Mouse (Mus musculus): Measurements from ENCODE around the gene Selenom. TPM values are rescaled to one million over a fixed set of nuclear protein-coding genes. Genes with fewer than 3 reads are reported as not detected.

Selenom gene
- polyA plus RNA-seq, 1 experiment: 111 TPM

DNA sequence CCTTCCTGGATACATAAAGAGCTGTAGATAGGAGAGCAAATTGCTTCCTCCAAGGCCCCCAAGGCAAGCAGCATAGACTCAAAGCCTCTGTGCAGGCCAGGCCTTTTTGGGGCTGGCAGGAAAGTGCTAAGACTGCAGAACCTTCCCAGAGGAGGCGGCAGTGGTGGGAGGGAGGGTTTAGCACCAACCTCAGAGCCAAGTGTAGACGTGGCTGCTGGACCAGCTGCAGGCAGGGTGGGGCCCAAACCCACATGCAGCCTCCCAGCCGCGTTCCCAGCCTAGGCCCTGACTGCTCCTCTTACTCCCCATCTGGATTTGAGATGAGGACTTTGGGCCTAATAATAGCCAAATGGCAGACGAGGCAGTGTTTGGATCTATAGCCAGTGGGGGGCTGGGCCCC lies 28.5 kb downstream of the Selenom start:
- Histone ChIP-seq H3K4me3 (replicated peaks; ENCODE audit: extremely low read depth, low read depth, low read length) (no peak overlapping the region), H3K4me1 (ENCODE audit: control insufficient read depth, insufficient read depth, low read length) (peaks cover 4% of the 10 kb centered on the region; the same call in 1 of the 2 replicates)
- TF ChIP-seq CTCF (IDR thresholded peaks at IDR 0.05; ENCODE audit: insufficient read depth, low read length) (no peak), POLR2A (IDR thresholded peaks at IDR 0.05; ENCODE audit: borderline replicate concordance, extremely low read depth, low read depth, low read length) (peak; percentile 16; the same call in 1 of the 2 replicates)
- no peak for DNase-seq
- WGBS: 62% methylated on average over 5 of the region's 5 CpGs

DNA sequence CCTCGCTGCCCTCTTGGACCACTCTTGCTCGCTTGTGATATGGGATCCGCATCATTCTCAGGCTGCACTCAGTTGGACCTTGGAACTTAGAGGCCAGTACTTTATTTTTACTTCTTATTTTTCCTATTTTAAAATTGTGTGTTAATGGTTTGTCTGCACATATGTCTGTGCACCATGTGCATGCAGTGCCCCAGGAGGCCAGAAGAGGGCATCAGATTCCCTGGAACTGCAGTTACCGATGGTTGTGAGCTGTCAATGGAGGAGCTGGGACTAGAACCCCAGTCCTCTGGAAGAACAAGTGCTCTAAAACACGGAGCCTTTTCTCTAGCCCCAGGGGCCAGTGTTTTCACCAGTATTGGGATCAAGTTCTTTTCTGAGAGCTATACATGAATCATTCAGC lies 29.9 kb downstream of the Selenom start:
- Histone ChIP-seq H3K4me3 (replicated peaks; ENCODE audit: extremely low read depth, low read depth, low read length) (no peak overlapping the region), H3K4me1 (ENCODE audit: control insufficient read depth, insufficient read depth, low read length) (peaks cover 4% of the 10 kb centered on the region; the same call in 1 of the 2 replicates)
- TF ChIP-seq POLR2A (IDR thresholded peaks at IDR 0.05; ENCODE audit: borderline replicate concordance, extremely low read depth, low read depth, low read length) (no peak), CTCF (IDR thresholded peaks at IDR 0.05; ENCODE audit: insufficient read depth, low read length) (no peak)
- DNase-seq: no peak
- WGBS: 96% methylated on average over 5 of the region's 5 CpGs

DNA sequence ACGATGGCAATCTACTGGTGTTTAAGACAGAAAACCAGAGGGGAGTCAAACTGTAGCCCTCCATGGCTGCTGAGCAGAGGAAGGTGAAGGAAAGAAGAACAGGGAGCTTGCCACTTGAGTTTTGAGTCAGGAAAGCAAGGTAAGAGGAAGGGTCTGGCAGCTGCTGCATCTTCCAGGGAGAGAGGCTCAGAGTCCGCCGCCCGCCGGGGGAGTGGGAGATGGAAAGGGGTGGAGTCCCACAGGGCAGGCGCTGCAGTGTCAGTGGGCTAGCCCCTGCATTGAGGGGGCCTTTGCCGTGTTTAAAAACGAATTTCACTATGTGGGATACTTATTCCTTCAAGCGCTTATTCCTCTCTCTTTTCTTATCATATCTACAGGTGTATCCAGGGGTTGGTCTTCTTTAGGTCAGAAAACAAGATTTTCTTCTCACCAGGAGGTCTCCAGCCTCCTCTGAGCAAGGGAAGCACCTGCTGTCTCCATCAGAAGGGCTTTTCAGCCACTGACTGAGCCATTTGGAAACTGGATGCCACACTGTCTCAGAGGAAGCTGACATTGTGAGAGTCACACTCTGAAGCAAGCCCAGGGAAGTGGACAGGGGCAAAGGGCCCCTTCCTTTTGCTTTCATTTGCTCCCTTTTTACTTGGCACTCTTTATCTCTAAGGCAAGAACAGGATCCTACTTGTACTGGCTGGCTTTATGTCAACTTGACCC lies 31.2 kb downstream of the Selenom start:
- no peak for DNase-seq
- TF ChIP-seq POLR2A (IDR thresholded peaks at IDR 0.05; ENCODE audit: borderline replicate concordance, extremely low read depth, low read depth, low read length): no peak
- no peak for TF ChIP-seq CTCF (IDR thresholded peaks at IDR 0.05; ENCODE audit: insufficient read depth, low read length)
- no peak overlapping the region for H3K4me3 ChIP-seq (replicated peaks; ENCODE audit: extremely low read depth, low read depth, low read length)
- WGBS: 26% methylated on average over 9 of the region's 9 CpGs
- peaks cover 7% of the 10 kb centered on the region for H3K4me1 ChIP-seq (ENCODE audit: control insufficient read depth, insufficient read depth, low read length)

DNA sequence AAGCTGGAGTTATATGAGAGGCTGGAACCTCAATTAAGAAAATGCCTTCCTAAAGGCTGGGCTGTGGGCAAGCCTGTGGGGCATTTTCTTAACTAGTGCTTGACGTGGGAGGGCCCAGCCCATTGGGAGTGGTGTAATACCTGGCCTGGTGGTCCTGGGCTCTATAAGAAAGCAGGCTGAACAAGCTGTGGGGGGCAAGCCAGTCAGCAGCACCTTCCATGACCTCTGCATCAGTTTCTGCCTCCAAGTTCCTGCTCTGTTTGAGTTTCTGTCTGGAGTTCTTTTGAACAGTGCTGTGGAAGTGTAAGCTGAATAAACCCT lies 31.7 kb downstream of the Selenom start:
- Histone ChIP-seq H3K4me3 (replicated peaks; ENCODE audit: extremely low read depth, low read depth, low read length) (no peak overlapping the region), H3K4me1 (ENCODE audit: control insufficient read depth, insufficient read depth, low read length) (peaks cover 7% of the 10 kb centered on the region)
- 26% methylated on average over 1 of the region's 1 CpGs for WGBS
- TF ChIP-seq POLR2A (IDR thresholded peaks at IDR 0.05; ENCODE audit: borderline replicate concordance, extremely low read depth, low read depth, low read length) (no peak), CTCF (IDR thresholded peaks at IDR 0.05; ENCODE audit: insufficient read depth, low read length) (no peak)
- no peak for DNase-seq

DNA sequence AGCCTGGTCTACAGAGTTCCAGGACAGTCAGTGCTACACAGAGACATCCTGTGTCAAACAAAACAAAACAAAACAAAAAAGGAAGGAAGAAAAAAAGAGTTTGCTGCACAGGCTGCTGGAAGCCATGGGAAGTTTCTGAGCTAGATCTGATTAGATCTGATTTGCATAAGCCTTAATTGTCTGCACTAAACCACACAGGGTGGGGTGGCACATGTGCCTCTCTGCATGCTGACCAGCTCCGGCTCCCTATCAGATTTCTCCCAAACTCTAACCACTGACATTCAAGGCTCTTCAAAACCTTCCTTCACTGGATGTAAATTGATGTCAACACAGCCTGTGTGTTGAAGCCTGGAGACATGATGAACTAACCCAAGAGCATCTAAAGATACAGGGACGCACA lies 32.6 kb downstream of the Selenom start:
- TF ChIP-seq CTCF (IDR thresholded peaks at IDR 0.05; ENCODE audit: insufficient read depth, low read length): no peak
- TF ChIP-seq POLR2A (IDR thresholded peaks at IDR 0.05; ENCODE audit: borderline replicate concordance, extremely low read depth, low read depth, low read length): no peak
- H3K4me1 ChIP-seq (ENCODE audit: control insufficient read depth, insufficient read depth, low read length): peaks cover 7% of the 10 kb centered on the region
- WGBS: 79% methylated on average over 2 of the region's 2 CpGs
- DNase-seq: no peak
- no peak overlapping the region for H3K4me3 ChIP-seq (replicated peaks; ENCODE audit: extremely low read depth, low read depth, low read length)

DNA sequence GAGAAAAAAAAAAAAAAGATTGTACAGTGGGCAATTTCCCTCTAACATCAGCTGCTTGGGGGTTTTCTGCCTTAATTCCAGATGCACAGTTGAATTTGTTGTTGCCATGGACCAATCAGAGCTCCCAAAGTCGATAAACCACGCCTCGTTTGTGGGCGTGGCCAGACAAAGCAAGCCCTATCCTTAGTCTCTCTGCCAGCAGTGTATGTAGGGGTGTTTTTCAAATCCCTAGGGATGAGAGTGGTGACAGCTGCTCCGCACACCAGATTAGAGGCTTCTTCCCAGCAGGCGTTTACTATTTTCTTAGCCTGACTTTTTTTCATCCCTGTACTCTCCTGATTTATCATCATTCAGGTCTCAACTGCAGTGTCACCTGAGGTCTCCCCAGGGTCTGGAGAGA lies 33.5 kb downstream of the Selenom start:
- H3K4me1 ChIP-seq (ENCODE audit: control insufficient read depth, insufficient read depth, low read length): peaks cover 7% of the 10 kb centered on the region
- DNase-seq: no peak
- TF ChIP-seq POLR2A (IDR thresholded peaks at IDR 0.05; ENCODE audit: borderline replicate concordance, extremely low read depth, low read depth, low read length) (no peak), CTCF (IDR thresholded peaks at IDR 0.05; ENCODE audit: insufficient read depth, low read length) (no peak)
- H3K4me3 ChIP-seq (replicated peaks; ENCODE audit: extremely low read depth, low read depth, low read length): no peak overlapping the region
- 58% methylated on average over 6 of the region's 6 CpGs for WGBS

DNA sequence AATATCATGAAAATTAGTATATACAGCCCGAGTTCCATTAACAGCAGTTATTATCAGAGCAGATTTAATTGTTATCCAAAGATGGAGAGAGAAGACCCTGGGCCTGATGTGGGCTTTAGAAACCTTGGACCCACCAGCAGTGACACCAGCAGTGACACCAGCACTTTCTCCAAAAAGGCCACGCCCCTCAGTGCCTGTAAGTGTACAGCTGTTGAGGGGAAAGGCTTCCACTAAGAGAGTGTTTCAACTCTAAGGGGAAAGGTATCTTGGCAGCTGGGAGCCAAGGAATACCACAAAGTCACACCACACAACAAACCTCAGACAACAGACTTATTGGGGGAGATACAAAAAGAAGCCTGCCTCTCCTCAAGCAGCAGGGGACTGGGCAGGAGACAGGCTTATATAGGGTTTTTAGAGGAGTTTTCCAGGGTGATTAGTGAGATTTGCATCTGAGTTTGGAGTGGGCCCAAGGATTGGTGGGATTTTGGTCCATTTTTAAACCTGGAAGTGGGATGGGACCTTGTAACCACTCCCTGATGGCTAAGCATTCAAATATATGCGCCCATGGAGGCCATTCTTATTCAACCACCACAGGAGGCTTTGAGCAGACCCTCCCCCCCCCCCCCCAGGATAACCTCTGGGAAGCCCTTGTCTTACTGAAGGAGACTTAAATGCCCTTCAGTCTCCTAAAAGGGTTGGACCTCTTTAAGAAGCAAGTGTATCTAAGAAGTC lies 34.2 kb downstream of the Selenom start:
- DNase-seq: no peak
- no peak overlapping the region for H3K4me3 ChIP-seq (replicated peaks; ENCODE audit: extremely low read depth, low read depth, low read length)
- peaks cover 7% of the 10 kb centered on the region for H3K4me1 ChIP-seq (ENCODE audit: control insufficient read depth, insufficient read depth, low read length)
- no peak for TF ChIP-seq POLR2A (IDR thresholded peaks at IDR 0.05; ENCODE audit: borderline replicate concordance, extremely low read depth, low read depth, low read length)
- TF ChIP-seq CTCF (IDR thresholded peaks at IDR 0.05; ENCODE audit: insufficient read depth, low read length): no peak
- WGBS: 93% methylated on average over 3 of the region's 3 CpGs

DNA sequence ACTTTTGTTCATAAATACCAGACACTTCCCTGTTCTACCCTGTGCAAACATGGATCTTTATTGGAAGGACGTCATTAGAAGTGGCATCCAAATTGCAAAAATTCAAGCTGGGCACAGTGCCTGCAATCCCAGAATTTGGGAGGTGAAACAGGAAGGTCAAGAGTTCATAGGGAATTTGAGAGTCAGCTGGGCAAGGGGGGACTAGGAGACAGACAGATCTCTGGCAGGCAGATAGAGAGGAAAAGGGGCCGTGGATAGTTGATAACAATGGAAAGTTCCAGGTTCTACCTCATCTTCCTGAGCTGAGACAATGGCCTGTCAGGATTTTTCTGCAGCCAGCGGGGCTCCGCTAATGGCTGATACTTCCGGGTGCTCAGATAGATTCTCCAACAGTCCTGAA lies 35.3 kb downstream of the Selenom start:
- no peak for TF ChIP-seq POLR2A (IDR thresholded peaks at IDR 0.05; ENCODE audit: borderline replicate concordance, extremely low read depth, low read depth, low read length)
- TF ChIP-seq CTCF (IDR thresholded peaks at IDR 0.05; ENCODE audit: insufficient read depth, low read length): no peak
- peaks cover 7% of the 10 kb centered on the region for H3K4me1 ChIP-seq (ENCODE audit: control insufficient read depth, insufficient read depth, low read length)
- no peak for DNase-seq
- no peak overlapping the region for H3K4me3 ChIP-seq (replicated peaks; ENCODE audit: extremely low read depth, low read depth, low read length)
- WGBS: 43% methylated on average over 5 of the region's 5 CpGs

DNA sequence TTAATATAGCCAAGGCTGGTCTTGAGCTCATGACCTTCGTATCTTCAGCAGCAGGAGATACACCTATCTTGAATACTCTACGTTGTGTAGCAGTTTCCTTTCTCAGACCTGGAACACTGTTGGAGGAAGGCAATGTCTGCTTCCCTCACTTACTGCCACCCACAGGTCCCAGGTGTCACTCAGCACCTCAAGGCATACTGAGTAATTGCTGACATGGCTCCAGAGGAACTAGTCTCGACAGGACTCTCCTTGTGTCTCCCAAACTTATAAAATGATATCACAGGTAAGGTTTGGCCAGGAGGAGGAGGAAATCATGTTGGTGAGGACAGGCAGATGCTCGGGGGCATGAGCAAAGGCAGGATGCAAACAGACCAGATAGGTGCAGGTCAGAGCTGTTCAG lies 40.5 kb downstream of the Selenom start:
- TF ChIP-seq CTCF (IDR thresholded peaks at IDR 0.05; ENCODE audit: insufficient read depth, low read length) (no peak), POLR2A (IDR thresholded peaks at IDR 0.05; ENCODE audit: borderline replicate concordance, extremely low read depth, low read depth, low read length) (no peak)
- DNase-seq: no peak
- WGBS: 82% methylated on average over 4 of the region's 4 CpGs
- Histone ChIP-seq H3K4me3 (replicated peaks; ENCODE audit: extremely low read depth, low read depth, low read length) (no peak overlapping the region), H3K4me1 (ENCODE audit: control insufficient read depth, insufficient read depth, low read length) (peaks cover under 1% of the 10 kb centered on the region; the same call in 1 of the 2 replicates)

DNA sequence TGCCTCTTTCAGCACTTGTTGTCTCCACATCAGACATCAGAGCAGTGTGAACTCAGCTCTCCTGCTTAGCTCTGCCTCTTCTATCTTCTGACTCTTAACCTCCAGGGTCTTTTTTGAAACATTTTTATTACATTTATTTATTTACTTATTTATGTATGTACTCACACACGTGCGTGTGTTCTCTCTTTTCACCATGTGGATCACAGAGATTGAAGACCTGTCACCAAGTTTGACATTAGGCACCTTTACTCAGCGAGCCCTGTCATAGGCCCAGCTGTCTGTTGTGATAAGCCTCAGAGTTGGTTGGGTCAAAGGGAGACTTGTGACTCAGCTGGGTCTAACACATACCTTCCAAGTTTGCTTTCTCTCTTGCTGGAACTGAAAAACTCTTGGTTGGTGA lies 43.4 kb downstream of the Selenom start:
- Histone ChIP-seq H3K4me1 (ENCODE audit: control insufficient read depth, insufficient read depth, low read length) (peaks cover 3% of the 10 kb centered on the region; the same call in 1 of the 2 replicates), H3K4me3 (replicated peaks; ENCODE audit: extremely low read depth, low read depth, low read length) (no peak overlapping the region)
- DNase-seq: no peak
- TF ChIP-seq POLR2A (IDR thresholded peaks at IDR 0.05; ENCODE audit: borderline replicate concordance, extremely low read depth, low read depth, low read length) (no peak), CTCF (IDR thresholded peaks at IDR 0.05; ENCODE audit: insufficient read depth, low read length) (no peak)
- WGBS: 61% methylated on average over 3 of the region's 3 CpGs

Measured in lung, adult 2 months (tissue).